Mouse (Mus musculus) CH12.LX (cell line): ENCODE data around the gene Kpna2. TPM values are rescaled to one million over a fixed set of nuclear protein-coding genes. Genes with fewer than 3 reads are reported as not detected.

Experiments used
- DNase-seq: peaks from one replicate; pipeline ENCODE4 v3.0.0-alpha.2; 2013; ENCODE audit errors: extremely low read depth
- H3K27ac ChIP-seq: 2 replicates; pipeline ENCODE4 v1.5.1; 2012; ENCODE audit warnings: low read depth, mild to moderate bottlenecking, control low read depth, moderate library complexity; ENCODE audit not compliant: insufficient read depth
- H3K27me3 ChIP-seq: replicated peaks from 2 replicates; pipeline ENCODE3; 2012; ENCODE audit warnings: inconsistent platforms
- H3K36me3 ChIP-seq, 2 experiments: replicated peaks in 1 of 2; 2 replicates each; pipeline versions ENCODE3 to v1.6.1; 2012; ENCODE audit warnings: inconsistent platforms in 1 of 2, low read length in 1 of 2, mild to moderate bottlenecking in 1 of 2, mixed read lengths in 1 of 2, moderate library complexity in 1 of 2; ENCODE audit not compliant: control insufficient read depth in 1 of 2, insufficient read depth in 1 of 2
- H3K4me1 ChIP-seq, 2 experiments: 2 replicates each; pipeline ENCODE4 v1.6.1; 2012; ENCODE audit warnings: inconsistent platforms in 1 of 2, moderate library complexity in 1 of 2; ENCODE audit not compliant: insufficient read depth in 2 of 2, control insufficient read depth in 1 of 2
- H3K4me2 ChIP-seq: 2 replicates; pipeline ENCODE4 v1.6.1; 2012; ENCODE audit warnings: low read depth, mild to moderate bottlenecking, control low read depth; ENCODE audit not compliant: poor library complexity, insufficient read depth, severe bottlenecking
- H3K4me3 ChIP-seq, 3 experiments: fragments of 150-350 bp in 1 of 3; sonication (generic) in 1 of 3; replicated peaks in 1 of 3; 2 replicates each; pipeline versions ENCODE3 to v1.5.1; 2011 to 2012; ENCODE audit warnings: low read depth in 2 of 3, low read length in 2 of 3, mild to moderate bottlenecking in 2 of 3, moderate library complexity in 2 of 3, control low read depth in 1 of 3, improper control_type of control experiment in 1 of 3, inconsistent platforms in 1 of 3, mixed read lengths in 1 of 3; ENCODE audit not compliant: poor library complexity in 1 of 3
- H3K79me2 ChIP-seq: replicated peaks from 2 replicates; pipeline ENCODE4 v1.6.1; 2012; ENCODE audit warnings: mild to moderate bottlenecking, moderate library complexity; ENCODE audit not compliant: control insufficient read depth, poor library complexity, insufficient read depth, severe bottlenecking; ENCODE audit errors: extremely low read depth
- H3K9ac ChIP-seq: 2 replicates; pipeline ENCODE4 v1.6.1; 2012; ENCODE audit warnings: low read depth, mild to moderate bottlenecking, control low read depth, moderate library complexity; ENCODE audit not compliant: insufficient read depth
- H3K9me3 ChIP-seq: replicated peaks from 2 replicates; pipeline ENCODE3; 2012; ENCODE audit warnings: low read length, inconsistent platforms, mixed read lengths
- CTCF ChIP-seq, 2 experiments: IDR thresholded peaks in 1 of 2; conservative IDR thresholded peaks in 1 of 2; 2 replicates each; pipeline ENCODE4 v1.5.1; 2011 to 2012; ENCODE audit warnings: low read depth in 2 of 2, low read length in 2 of 2, improper control_type of control experiment in 1 of 2, inconsistent platforms in 1 of 2, mild to moderate bottlenecking in 1 of 2, moderate library complexity in 1 of 2
- ELF1 ChIP-seq: IDR thresholded peaks from 2 replicates; pipeline ENCODE4 v1.6.1; 2014; ENCODE audit warnings: low read depth, mild to moderate bottlenecking, inconsistent platforms, low read length, improper control_type of control experiment
- EP300 ChIP-seq: IDR thresholded peaks from 2 replicates; pipeline ENCODE4 v1.6.1; 2011; ENCODE audit warnings: low read length, improper control_type of control experiment
- GABPA ChIP-seq: IDR thresholded peaks from 2 replicates; pipeline ENCODE4 v1.6.1; 2012; ENCODE audit warnings: low read depth, low read length, improper control_type of control experiment, inconsistent platforms; ENCODE audit not compliant: insufficient replicate concordance
- HCFC1 ChIP-seq: IDR thresholded peaks from 2 replicates; pipeline ENCODE4 v1.6.1; 2012; ENCODE audit warnings: low read depth, mild to moderate bottlenecking, inconsistent platforms, low read length, improper control_type of control experiment
- JUN ChIP-seq: IDR thresholded peaks from 2 replicates; pipeline ENCODE4 v1.6.1; 2011; ENCODE audit warnings: low read depth, mild to moderate bottlenecking, low read length, improper control_type of control experiment, moderate library complexity; ENCODE audit not compliant: insufficient read depth
- JUND ChIP-seq: conservative IDR thresholded peaks from 2 replicates; pipeline ENCODE4 v1.6.1; 2011; ENCODE audit warnings: low read depth, low read length, improper control_type of control experiment
- KAT2A ChIP-seq: IDR thresholded peaks from 2 replicates; pipeline ENCODE4 v1.6.1; 2012; ENCODE audit warnings: low read length, improper control_type of control experiment, inconsistent platforms; ENCODE audit not compliant: insufficient replicate concordance
- MAFK ChIP-seq: IDR thresholded peaks from 2 replicates; pipeline ENCODE4 v1.6.1; 2011; ENCODE audit warnings: low read length, improper control_type of control experiment; ENCODE audit not compliant: insufficient replicate concordance
- MAX ChIP-seq: IDR thresholded peaks from 2 replicates; pipeline ENCODE4 v1.6.1; 2011; ENCODE audit warnings: low read length, improper control_type of control experiment
- MAZ ChIP-seq: IDR thresholded peaks from 2 replicates; pipeline ENCODE4 v1.6.1; 2012; ENCODE audit warnings: low read depth, mild to moderate bottlenecking, inconsistent platforms, low read length, improper control_type of control experiment, moderate library complexity
- MXI1 ChIP-seq: IDR thresholded peaks from 2 replicates; pipeline ENCODE4 v1.6.1; 2011; ENCODE audit warnings: mild to moderate bottlenecking, low read depth, low read length, improper control_type of control experiment
- MYC ChIP-seq: IDR thresholded peaks from 2 replicates; pipeline ENCODE4 v1.6.1; 2011; ENCODE audit warnings: low read depth, mild to moderate bottlenecking, improper control_type of control experiment, low read length
- NELFE ChIP-seq: IDR thresholded peaks from 2 replicates; pipeline ENCODE4 v1.6.1; 2011; ENCODE audit warnings: low read depth, low read length, improper control_type of control experiment
- NRF1 ChIP-seq: IDR thresholded peaks from 2 replicates; pipeline ENCODE4 v1.6.1; 2014; ENCODE audit warnings: low read depth, mild to moderate bottlenecking, inconsistent platforms, low read length, improper control_type of control experiment, moderate library complexity
- PAX5 ChIP-seq: IDR thresholded peaks from 2 replicates; pipeline ENCODE4 v1.6.1; 2012; ENCODE audit warnings: low read length, inconsistent platforms, mixed read lengths
- POLR2A ChIP-seq: IDR thresholded peaks from 2 replicates; pipeline ENCODE4 v1.6.1; 2011; ENCODE audit warnings: low read depth, mild to moderate bottlenecking, improper control_type of control experiment, low read length
- POLR2AphosphoS2 ChIP-seq: IDR thresholded peaks from 2 replicates; pipeline ENCODE4 v1.6.1; 2011; ENCODE audit warnings: low read depth, low read length, improper control_type of control experiment
- RAD21 ChIP-seq: IDR thresholded peaks from 2 replicates; pipeline ENCODE4 v1.6.1; 2011; ENCODE audit warnings: low read depth, mild to moderate bottlenecking, low read length, improper control_type of control experiment, moderate library complexity
- RCOR1 ChIP-seq: conservative IDR thresholded peaks from 2 replicates; pipeline ENCODE4 v1.6.1; 2012; ENCODE audit warnings: low read depth, mild to moderate bottlenecking, inconsistent platforms, low read length, improper control_type of control experiment
- SMC3 ChIP-seq: IDR thresholded peaks from 2 replicates; pipeline ENCODE4 v1.6.1; 2011; ENCODE audit warnings: low read depth, low read length, improper control_type of control experiment
- TBP ChIP-seq: conservative IDR thresholded peaks from 2 replicates; pipeline ENCODE4 v1.6.1; 2011; ENCODE audit warnings: low read depth, low read length, improper control_type of control experiment
- UBTF ChIP-seq: IDR thresholded peaks from 2 replicates; pipeline ENCODE4 v1.6.1; 2012; ENCODE audit warnings: low read depth, mild to moderate bottlenecking, inconsistent platforms, low read length, improper control_type of control experiment, moderate library complexity
- USF1 ChIP-seq: IDR thresholded peaks from 2 replicates; pipeline ENCODE4 v1.6.1; 2014; ENCODE audit warnings: low read depth, mild to moderate bottlenecking, inconsistent platforms, low read length, improper control_type of control experiment
- USF2 ChIP-seq: conservative IDR thresholded peaks from 2 replicates; pipeline ENCODE4 v1.6.1; 2011; ENCODE audit warnings: low read depth, low read length, improper control_type of control experiment
- ZC3H11A ChIP-seq: IDR thresholded peaks from 2 replicates; pipeline ENCODE4 v1.6.1; 2012; ENCODE audit warnings: low read depth, mild to moderate bottlenecking, inconsistent platforms, low read length, improper control_type of control experiment
- ZKSCAN1 ChIP-seq: IDR thresholded peaks from 2 replicates; pipeline ENCODE4 v1.6.1; 2012; ENCODE audit warnings: low read depth, inconsistent platforms, low read length, improper control_type of control experiment, borderline replicate concordance
- dilution Hi-C: fragments of 300-500 bp; cut with MboI; formaldehyde crosslinking; loops from 2 replicates; pipeline ENCODE4 v1.14.3; 2020; ENCODE audit warnings: low sequenced_read_pairs; ENCODE audit not compliant: extremely low pct_unique_long_range_greater_than_20kb, extremely low pct_ligation_motif_present
- in situ Hi-C: fragments of 300-500 bp; cut with MboI; formaldehyde crosslinking; loops from 3 replicates; pipeline ENCODE4 v1.14.3; 2019; ENCODE audit warnings: low sequenced_read_pairs, low pct_ligation_motif_present, low pct_unique_long_range_greater_than_20kb, mixed read lengths
- polyA plus RNA-seq: library from polyadenylated mRNA; unstranded; fragments of >175 nt; gene quantifications from 2 replicates; pipeline ENCODE4 v1.2.1, GENCODE M21; 2012; ENCODE audit warnings: low read depth; ENCODE audit not compliant: insufficient read length
- total RNA-seq, 2 experiments: library from RNA; depleted of rRNA; stranded (reverse); fragments of 300-350 nt in 1 of 2; fragments of >200 nt in 1 of 2; gene quantifications; 2 replicates each; pipeline ENCODE4 v1.2.3; 2012 to 2014

Gene Kpna2
- total and polyA plus RNA-seq, 3 experiments: 327 to 759 (median 582) TPM

DNA sequence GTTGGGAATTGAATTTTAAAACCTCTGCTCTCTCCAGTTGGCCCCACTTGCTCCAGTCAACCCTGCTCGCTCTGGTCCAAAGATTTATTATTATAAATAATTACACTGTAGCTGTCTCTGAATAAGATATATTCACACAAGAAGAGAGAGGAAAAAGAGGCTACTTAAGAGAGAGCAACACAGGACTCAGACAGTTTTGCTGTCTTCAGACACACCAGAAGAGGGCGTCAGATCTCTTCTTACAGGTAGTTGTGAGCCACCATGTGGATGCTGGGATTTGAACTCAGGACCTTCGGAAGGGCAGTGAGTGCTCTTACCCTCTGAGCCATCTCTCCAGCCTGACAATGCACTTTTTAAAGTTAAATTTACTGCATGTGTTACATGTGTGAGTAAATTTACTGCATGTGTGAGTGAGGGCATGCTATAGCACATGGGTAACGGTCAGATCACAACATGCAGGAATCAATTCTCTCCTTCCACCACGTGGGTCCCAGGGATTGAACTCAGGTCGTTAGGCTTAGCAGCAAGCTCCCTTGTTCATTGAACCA lies 18.1 kb upstream of the Kpna2 start:
- Histone ChIP-seq H3K79me2 (no peaks in the 10 kb centered on the region), H3K4me2 (no peak overlapping the region), H3K27ac (no peak overlapping the region), H3K4me1 (peaks cover 2 to 5% of the 10 kb centered on the region in 2 experiments; a peak in 2 of 4 replicates), H3K27me3 (peaks cover 5% of the 10 kb centered on the region), H3K36me3 (no peaks in the 10 kb centered on the region), H3K4me3 (no peak overlapping the region), H3K9ac (no peak overlapping the region), H3K9me3 (peaks cover 3% of the 10 kb centered on the region)
- DNase-seq: no peak
- dilution Hi-C loops: no loop called here
- TF ChIP-seq HCFC1 (no peak), UBTF (no peak), PAX5 (no peak), POLR2AphosphoS2 (no peak), KAT2A (no peak), POLR2A (no peak), JUND (no peak), RCOR1 (no peak), ZC3H11A (no peak), ZKSCAN1 (no peak), NELFE (no peak), ELF1 (no peak), EP300 (no peak), TBP (peak; percentile 64; the same call in 1 of the 2 replicates), MAFK (no peak), MAX (0 out of 2 replicates have a peak, but pooled peaks have one; percentile 25), RAD21 (peak; percentile 9; the same call in 1 of the 2 replicates), CTCF (conservative IDR thresholded peaks at IDR 0.05 in 1 of 2, IDR thresholded peaks at IDR 0.05 in 1 of 2; ENCODE audit: low read depth in 2 of 2, low read length in 2 of 2) (peak in 1 of 2 experiments; percentile 41; a peak in 2 of 4 replicates), USF1 (no peak), MAZ (no peak), GABPA (no peak), NRF1 (no peak), MYC (no peak), JUN (no peak), SMC3 (no peak), MXI1 (no peak), USF2 (no peak)
- in situ Hi-C loops: no loop called here
